Mouse (Mus musculus) splenic B cell, adult 2 months (primary cell): Measurements from ENCODE around the gene Gm3880.
"Not testable (repeated sequence)": the region's sequence is repeated elsewhere in the genome, so short reads cannot be mapped to it uniquely, and the experiment has no call there.

Experiments used
- DNase-seq: peaks from one replicate; pipeline ENCODE4 v3.0.0-alpha.2; 2011; ENCODE audit warnings: low read depth, low spot score
- H3K27me3 ChIP-seq: 2 replicates; pipeline ENCODE4 v1.6.1; 2012; ENCODE audit warnings: mild to moderate bottlenecking, low read length, moderate library complexity, mixed read lengths; ENCODE audit not compliant: control insufficient read depth, poor library complexity, insufficient read depth, severe bottlenecking
- H3K36me3 ChIP-seq: 2 replicates; pipeline ENCODE4 v1.6.1; 2012; ENCODE audit warnings: mild to moderate bottlenecking, low read length, moderate library complexity, mixed read lengths; ENCODE audit not compliant: control insufficient read depth, poor library complexity, insufficient read depth, severe bottlenecking

Gene Gm3880

DNA sequence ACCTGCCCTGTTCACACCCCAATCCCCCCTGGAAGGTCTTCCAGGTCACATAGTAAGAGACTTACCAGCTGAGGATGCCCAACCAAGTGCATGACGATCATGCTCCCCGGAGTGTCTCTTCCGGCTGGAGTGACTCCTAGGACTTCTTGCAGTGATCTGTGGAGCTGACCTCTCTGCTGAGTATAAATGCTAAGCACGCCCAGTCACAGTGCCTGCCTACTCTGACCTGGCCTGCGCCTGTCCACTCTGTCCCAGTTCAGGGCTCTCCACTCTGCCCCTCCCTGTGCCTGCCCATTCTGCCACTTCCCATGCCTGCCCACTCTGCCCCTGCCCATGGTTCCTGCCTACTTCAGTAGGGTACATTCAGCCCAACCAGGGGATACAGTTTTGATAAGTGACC is at the start of gene Gm3880:
Gene Gm3880, minus strand, starts transcription at position 101 of the 400 bp plus-strand sequence.
- not testable (repeated sequence) for DNase-seq, H3K27me3 ChIP-seq, H3K36me3 ChIP-seq

DNA sequence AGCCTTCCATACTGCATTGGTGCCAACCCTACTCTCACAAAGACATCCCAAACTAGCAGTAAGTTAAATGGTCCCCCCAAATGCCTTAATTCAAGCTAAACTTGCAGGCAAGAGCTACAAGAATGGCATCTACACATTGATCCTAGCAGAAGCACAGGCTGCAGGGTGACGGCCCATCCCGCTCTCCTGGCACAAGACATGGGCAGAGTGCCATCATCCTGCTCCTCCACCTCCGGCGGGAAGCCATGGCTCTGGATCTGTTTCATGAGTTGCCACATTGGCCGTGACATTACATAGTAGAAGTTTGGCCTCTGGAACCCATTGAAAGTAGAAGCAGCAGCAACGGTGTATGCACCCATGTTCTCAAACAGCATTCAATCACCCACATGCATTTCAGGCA is 37.5 kb upstream of the Gm3880 start:
- H3K27me3 ChIP-seq, H3K36me3 ChIP-seq, DNase-seq: not testable (repeated sequence)

DNA sequence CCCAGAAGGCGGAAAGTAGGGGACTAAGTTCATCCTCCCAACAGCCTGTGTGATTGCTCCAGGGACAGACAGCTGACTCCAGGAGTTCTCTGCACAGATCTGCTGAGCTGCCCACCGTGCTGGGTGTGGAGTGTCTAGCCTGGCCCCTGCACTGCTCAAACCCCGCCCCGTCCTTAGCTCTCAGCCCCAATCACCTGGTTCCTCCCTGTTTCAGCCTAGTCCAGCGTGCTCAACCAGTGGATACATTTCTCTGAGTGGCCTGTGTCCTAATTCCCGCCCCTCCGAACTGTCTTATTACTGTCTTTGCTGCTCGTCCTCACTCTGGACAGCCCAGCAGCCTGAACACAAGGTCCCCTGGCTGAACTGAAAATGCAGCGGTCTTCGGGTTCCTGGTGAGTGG is 20.8 kb upstream of the Gm3880 start, which contains the start of the genes Gm9112 and Dmrtc1b:
Gene Gm9112, minus strand, starts transcription at position 101 of the 400 bp plus-strand sequence.
Gene Dmrtc1b, plus strand, starts transcription at position 331 of the 400 bp plus-strand sequence.
- H3K27me3 ChIP-seq: not testable (repeated sequence)

DNA sequence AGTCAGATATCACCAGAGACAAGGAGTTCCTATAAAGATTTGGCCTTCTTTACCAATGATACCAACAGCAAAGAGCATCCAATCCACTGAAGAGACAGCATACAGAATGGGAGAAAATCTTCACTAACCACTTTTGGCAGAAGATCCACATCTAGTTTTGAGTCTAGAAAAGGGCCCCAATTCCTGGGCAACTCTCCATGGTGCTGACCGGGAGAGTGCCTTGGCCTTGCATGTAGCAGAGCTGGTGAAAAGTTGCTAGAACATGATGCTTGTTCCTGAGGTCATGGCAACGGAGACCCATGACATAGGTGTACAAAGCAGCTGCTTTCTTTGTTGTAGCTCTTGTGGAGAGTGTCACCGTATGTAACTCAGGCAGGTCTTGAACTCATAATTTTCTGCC is 13.9 kb upstream of the Gm3880 start:
- not testable (repeated sequence) for H3K27me3 ChIP-seq, H3K36me3 ChIP-seq, DNase-seq

More for the DNA sequence above, 20.8 kb upstream of the Gm3880 start, which contains the start of the genes Gm9112 and Dmrtc1b:
- DNase-seq, H3K36me3 ChIP-seq: not testable (repeated sequence)

DNA sequence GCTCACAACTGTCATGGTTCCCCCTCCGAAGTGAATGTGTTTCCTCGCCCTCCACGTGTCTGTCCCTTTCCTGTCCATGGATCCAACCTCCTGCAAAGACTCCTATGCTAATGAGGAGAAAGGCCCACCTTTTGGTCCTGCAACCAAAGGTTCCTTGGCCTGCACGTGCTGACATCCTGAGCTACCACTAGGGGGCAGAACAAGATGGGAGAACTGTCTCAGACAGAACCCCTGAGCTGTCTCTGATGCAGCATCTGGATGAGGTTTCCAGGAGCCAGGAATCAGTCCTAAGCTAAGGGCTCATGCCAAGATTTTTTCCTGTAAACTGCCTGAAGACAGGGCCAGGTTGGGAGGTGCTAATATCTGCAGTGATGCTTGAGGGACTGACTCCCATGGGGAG is 2.5 kb upstream of the Gm3880 start:
- H3K36me3 ChIP-seq, H3K27me3 ChIP-seq: not testable (repeated sequence)
- peak; percentile 12 for DNase-seq

DNA sequence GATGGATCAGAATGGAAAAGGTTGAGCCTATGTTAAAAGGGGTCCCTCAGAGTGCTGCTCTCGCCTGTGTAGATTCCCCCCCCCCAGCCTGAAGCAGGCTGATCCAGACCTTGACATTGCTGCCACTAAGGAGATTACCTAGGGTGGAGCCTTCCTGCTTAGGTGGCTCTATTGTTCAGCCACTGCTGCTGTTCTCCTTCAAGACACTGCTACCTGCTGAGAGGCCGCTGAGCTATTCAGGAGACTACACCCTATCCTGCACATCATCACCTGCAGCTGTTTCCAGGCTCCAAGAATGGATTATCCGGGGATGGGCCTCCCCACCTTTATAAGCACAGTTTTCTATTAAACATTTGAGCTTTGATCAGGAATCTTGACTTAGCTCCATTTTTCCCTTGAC is 2.1 kb downstream of the Gm3880 start:
- not testable (repeated sequence) for H3K27me3 ChIP-seq, DNase-seq, H3K36me3 ChIP-seq

DNA sequence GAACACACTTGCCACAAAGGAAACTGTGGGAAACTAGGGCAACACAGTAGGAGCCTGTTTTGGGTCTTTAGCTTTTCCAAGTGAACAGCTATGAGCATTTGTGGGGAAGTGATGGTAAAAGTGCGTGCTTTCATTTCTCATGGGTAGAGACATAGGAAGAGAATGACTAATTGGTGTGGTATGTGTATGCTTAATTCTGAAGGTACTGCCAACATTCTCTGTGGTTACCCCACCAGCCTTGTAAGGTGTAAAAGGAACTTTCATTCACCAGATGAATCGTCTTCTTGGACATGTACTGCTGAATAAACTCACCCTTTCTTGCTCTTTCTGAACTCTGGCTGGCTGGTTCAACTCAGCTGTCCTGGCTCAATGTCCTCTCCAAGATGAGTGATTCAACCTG is 20.1 kb downstream of the Gm3880 start:
- H3K36me3 ChIP-seq: no peaks in the 10 kb centered on the region
- H3K27me3 ChIP-seq: no peaks in the 10 kb centered on the region
- no peak for DNase-seq

DNA sequence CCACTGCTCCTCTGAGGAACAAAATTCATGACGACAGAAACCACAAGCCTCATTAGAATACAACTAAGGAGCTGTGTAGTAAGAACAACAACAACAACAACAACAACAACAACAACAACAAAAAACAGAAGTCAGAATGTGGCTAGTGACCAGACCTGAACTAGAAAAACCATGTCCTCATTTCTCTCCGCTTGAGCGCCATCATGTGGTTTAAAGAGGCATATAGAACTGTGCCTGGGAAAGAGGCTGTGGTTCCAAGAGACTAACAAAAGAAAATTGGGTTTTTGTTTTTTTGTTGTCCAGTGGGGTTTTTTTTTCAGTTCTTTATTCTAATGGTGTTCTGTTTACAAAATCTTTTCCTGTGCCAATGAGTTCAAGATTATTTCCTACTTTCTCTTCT is 26.1 kb downstream of the Gm3880 start:
- H3K36me3 ChIP-seq: no peaks in the 10 kb centered on the region
- H3K27me3 ChIP-seq: no peaks in the 10 kb centered on the region
- DNase-seq: peak; percentile 58

DNA sequence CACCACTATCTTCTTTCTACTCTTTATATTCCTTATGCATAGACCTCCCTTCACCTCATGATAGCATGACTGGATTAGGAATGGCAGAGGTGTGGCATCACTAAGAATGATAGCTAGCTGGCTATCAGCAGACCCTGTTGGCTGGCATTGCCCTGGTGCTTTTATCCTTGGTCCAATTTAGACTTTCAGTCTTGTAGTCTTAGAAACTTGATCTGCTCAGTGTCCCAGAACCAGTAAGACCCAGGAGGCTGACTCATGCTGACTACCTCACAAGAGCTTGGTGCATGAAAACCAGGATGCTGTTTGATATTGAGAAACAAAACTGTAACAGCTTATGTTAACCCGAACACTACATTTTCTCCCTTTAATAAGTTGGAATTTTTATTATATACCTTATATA is 41.1 kb downstream of the Gm3880 start:
- DNase-seq: no peak
- Histone ChIP-seq H3K36me3 (no peaks in the 10 kb centered on the region), H3K27me3 (no peaks in the 10 kb centered on the region)

DNA sequence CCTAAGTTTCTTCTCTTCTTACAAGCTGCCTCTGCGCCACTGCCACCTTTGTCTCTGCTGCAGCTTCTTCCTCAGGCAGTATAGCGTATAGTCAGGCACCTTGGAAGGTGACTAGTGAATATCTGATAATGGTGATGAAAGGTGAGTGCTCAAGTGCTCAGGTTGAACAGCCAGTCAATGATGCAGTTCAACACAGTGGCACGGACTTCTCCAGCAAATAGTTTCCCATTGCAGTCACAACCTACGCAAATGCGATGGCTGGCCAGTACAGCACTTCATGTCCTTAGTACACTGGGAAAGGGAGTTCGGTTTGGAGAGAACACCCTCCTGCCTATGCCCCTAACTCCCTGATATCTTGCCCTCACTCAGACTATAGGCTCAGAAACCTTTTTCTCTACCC is 41.6 kb downstream of the Gm3880 start:
- Histone ChIP-seq H3K36me3 (no peaks in the 10 kb centered on the region), H3K27me3 (no peaks in the 10 kb centered on the region)
- DNase-seq: no peak

DNA sequence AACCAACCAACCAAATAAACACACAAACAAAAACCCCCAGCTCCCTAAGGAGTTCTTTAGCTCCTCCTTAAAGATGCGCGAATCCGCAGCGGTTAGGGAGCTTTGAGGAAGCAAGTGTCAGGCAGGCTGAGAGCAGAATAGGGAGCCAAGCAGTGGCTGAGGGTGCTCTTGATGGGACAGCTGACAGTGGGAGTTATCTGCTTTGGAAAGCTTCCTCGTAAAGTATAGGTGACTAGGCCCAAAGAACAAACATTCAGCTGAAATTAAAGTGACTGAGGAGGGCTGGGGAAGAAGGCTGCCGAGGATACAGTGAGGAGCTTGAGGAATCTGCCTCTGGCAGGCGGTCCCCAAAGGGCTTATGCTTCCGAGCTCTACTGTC is 42.2 kb downstream of the Gm3880 start:
- H3K36me3 ChIP-seq: no peaks in the 10 kb centered on the region
- DNase-seq: peak; percentile 66
- no peaks in the 10 kb centered on the region for H3K27me3 ChIP-seq

DNA sequence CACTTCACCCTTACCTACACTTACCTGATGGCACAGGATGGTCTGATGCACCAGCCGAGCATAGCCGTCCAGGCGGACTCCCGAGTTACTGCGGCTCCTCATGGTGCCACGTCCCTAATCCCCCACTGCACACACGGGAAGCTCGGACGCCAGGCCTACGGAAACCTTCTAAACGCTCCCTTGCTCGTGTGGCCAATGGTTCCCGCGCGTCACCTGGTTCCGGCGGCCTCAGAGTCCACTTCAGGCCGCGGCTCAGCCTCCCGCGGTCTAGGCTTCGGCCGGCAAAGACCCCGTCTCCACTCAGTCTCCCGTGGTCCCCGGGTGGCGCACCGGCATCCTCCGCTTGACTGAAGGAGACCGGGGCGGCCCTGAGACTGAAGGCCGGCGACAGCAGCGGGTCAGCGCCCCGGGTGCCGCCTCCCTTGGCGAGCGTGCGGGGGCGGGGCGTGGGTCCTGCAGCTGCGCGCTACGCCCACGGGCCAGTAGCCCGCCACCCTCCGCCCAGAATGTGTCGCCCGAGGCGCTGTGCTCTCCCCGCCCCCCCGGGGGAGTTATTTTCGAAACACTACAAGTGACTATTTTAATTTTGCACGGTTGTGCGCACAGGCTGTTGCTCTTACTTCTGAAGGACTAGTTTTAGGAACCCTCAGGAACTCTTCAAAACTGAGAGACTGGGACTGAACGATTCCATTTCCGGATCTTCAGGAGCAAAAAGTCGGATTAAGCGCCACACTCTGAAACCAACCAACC is 42.8 kb downstream of the Gm3880 start, which contains the start of gene Phka1:
Gene Phka1, minus strand, starts transcription at position 424 of the 750 bp plus-strand sequence.
- Histone ChIP-seq H3K36me3 (no peaks in the 10 kb centered on the region), H3K27me3 (no peaks in the 10 kb centered on the region)
- peak; percentile 77 for DNase-seq
